Mouse (Mus musculus): ENCODE measurements around the gene Olfr872.
"Not testable (repeated sequence)": the region's sequence is repeated elsewhere in the genome, so short reads cannot be mapped to it uniquely, and the experiment has no call there.

The Olfr872 gene

GRCm38 (mm10) chr9:20236819-20237218 lies at the start of gene Olfr872:
Gene Olfr872 (plus strand): TSS chr9:20237119.
- no peak for DNase-seq

GRCm38 (mm10) chr9:20202131-20202530 lies 34.8 kb upstream of the Olfr872 start:
- no peak for DNase-seq

GRCm38 (mm10) chr9:20203413-20203984 lies 33.4 kb upstream of the Olfr872 start:
- DNase-seq: not testable (repeated sequence)

GRCm38 (mm10) chr9:20210812-20211211 lies 26.1 kb upstream of the Olfr872 start:
- DNase-seq: no peak

- DNase-seq: no peak
Observed at GRCm38 (mm10) chr9:20211477-20211876, 25.4 kb upstream of the Olfr872 start.

GRCm38 (mm10) chr9:20211907-20212306 lies 25.0 kb upstream of the Olfr872 start, which contains the start of gene Olfr871:
Gene Olfr871 (plus strand): TSS chr9:20212207.
- DNase-seq: no peak

- DNase-seq: no peak
Observed at GRCm38 (mm10) chr9:20237378-20237777, 459 bp downstream of the Olfr872 start.

- no peak for DNase-seq
Observed at GRCm38 (mm10) chr9:20282051-20282450, 45.1 kb downstream of the Olfr872 start, which contains the start of gene Olfr39. Gene Olfr39 (plus strand): TSS chr9:20282351.

- DNase-seq: not testable (repeated sequence)
Observed at GRCm38 (mm10) chr9:20295562-20295961, 58.6 kb downstream of the Olfr872 start.

- DNase-seq: no peak
Observed at GRCm38 (mm10) chr9:20298232-20298631, 61.3 kb downstream of the Olfr872 start, which contains the start of gene Olfr873. Gene Olfr873 (plus strand): TSS chr9:20298532.
